Mouse (Mus musculus) embryo, embryonic 10.5 days (tissue): ENCODE data around the gene Calm1.
"Not testable (repeated sequence)": the region's sequence is repeated elsewhere in the genome, so short reads cannot be mapped to it uniquely, and the experiment has no call there.

Source experiments
- DNase-seq: peaks from one replicate; pipeline ENCODE4 v3.0.0-alpha.2; 2015; ENCODE audit warnings: low spot score

Gene Calm1

DNA sequence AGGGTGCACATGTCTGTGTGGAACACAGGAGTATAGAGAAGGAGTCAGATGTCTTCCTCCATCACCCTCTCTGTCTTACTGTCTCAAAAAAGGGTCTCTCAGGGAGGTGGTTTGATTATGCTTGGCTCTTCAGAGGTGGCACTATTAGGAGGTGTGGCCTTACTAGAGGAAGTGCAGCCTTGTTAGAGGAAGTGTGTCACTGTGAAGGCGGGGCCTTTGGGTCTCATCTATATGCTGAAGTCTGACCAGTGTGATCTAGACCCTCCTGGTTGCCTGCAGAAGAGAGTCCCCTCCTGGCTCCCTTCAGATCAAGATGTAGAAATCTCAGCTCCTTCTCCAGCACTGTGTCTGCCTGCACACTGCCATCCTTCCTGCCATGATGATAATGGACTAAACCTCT, 5.1 kb upstream of the Calm1 start:
- no peak for DNase-seq

- no peak for DNase-seq
Measured at GRCm38 (mm10) chr12:100196786-100197185, 2.4 kb upstream of the Calm1 start.

GRCm38 (mm10) chr12:100199891-100200644, 833 bp downstream of the Calm1 start:
- DNase-seq: peak; percentile 63

- peak; percentile 61 for DNase-seq
Measured at GRCm38 (mm10) chr12:100200645-100201362, 1.6 kb downstream of the Calm1 start.

DNA sequence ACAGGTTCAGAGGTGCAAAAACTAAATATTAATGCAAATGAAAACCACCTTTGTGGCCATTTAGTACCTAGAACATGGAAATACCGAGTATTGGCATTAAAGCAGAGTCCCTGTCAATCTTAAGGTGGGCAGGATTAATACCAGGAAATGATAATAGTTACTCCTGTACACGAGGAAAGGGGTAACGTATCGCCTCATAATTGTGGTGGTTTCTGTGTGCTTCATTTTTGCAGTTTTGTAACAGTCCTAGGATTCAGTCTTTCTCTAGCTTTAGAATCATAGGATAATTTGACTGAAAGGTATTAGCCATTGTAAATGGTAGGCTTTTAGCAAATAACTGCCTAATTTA, 2.1 kb downstream of the Calm1 start:
- DNase-seq: no peak

DNA sequence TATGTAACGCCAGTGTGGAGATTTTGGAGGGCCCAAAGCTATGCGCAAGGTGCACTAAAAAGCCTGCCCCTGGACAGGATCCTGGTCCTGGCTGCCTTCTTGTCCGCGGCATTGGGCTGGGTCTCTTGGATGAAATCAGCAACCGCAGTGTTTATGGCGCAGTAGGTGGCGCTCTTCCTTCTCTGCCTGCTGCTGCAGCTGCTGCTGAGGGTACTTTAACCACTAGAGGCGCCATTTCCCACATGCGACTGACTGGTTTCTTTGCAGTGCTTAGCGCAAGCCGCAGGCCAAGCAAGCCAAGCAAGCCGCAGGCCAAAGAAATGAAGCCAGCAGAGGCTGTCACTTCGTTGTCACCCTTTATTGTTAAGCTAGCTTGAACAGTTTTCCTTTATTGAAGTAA, 2.6 kb downstream of the Calm1 start:
- DNase-seq: peak; percentile 99

- no peak for DNase-seq
Measured at GRCm38 (mm10) chr12:100203759-100204158, 4.5 kb downstream of the Calm1 start.

DNA sequence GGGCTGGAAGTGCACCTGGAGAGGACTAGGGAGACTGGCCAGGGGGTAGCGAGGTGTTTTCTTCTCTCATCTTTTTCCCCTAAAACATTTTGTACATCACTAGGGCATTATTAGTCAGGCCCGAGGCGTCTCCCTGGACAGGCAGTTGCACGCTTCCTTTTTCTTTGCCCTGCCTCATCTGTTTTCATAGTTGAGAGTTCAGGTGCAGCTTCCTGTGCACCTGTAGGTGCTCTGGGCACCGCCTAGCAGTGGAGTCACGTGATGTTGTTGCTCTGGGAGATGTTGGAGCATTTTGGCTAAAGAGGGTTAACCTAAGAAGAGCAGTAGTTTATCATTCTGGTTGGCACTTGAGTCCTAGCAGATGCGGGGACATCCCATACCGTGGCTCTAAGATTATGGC, 5.9 kb downstream of the Calm1 start:
- no peak for DNase-seq

- no peak for DNase-seq
Measured at GRCm38 (mm10) chr12:100206521-100206920, 7.3 kb downstream of the Calm1 start.

DNA sequence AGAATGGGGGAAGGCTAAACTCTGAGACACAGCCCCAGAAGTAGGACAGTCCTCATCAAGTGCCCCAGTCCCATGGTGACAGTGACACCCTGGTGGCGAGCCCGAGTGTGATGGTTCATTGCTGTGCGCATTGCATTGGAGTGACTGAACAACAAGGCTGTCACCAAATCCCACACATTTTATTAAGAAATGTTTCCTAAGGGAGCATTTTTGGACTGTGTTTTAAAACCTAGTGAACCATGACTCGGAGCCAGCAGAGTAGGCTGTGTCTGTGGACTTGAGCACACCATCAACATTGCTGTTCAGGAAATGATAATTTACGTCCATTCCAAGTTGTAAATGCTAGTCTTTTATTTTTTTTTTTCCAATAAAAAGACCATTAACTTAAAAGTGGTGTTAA, 7.7 kb downstream of the Calm1 start:
- DNase-seq: no peak

- DNase-seq: no peak
Measured at GRCm38 (mm10) chr12:100209701-100210478, 10.7 kb downstream of the Calm1 start.

DNA sequence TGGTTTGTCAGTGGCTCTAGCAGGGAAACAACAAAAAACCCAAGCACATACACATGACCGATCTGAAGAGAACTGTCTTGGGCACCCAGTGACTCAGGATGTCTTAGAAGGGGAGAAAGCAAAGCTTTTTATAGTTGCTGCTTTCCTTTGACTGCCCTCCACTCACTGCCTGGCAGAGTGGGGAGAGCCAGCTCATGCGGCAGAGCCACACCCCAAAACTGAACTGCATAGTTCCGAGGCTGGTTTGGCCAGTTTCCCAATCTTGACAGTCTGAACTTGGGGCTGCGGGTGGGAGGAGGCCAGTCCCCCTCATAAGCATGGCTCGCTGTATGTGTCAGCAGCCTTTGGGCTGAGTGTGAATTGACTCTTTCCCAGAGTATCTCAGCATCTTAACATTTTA, 11.7 kb downstream of the Calm1 start:
- DNase-seq: no peak

DNA sequence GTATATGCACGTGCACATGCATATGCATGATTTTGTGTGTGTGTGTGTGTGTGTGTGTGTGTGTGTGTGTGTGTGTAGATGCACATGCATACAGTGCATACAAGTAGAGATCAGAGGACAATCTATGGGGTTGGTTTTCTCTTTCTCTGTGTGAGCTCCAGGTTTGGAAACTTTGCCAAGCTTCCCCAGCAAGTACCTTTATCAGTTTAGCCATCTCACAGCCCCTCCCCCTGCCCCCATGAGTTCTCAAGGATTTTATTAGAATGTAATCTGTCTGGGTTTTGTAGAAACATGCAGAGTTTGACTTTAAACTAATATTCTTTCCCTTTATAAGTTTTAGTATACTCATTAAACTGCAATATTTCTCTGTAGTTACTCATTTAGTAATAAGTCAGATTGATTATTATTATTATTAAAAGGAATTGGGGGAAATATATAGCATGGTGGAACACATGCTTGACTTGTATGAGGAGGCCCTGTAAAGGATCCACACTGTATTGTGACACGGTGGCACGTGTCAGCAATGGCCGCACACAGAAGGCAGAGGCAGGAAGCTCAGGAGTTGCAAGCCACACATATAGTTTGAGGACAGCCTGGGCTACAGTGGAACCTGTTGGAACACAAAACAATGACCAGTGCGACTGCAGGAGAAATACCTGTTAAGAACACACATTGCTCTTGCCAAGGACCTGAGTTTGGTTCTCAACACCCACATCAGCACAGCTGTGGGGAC, 12.4 kb downstream of the Calm1 start:
- no peak for DNase-seq

DNA sequence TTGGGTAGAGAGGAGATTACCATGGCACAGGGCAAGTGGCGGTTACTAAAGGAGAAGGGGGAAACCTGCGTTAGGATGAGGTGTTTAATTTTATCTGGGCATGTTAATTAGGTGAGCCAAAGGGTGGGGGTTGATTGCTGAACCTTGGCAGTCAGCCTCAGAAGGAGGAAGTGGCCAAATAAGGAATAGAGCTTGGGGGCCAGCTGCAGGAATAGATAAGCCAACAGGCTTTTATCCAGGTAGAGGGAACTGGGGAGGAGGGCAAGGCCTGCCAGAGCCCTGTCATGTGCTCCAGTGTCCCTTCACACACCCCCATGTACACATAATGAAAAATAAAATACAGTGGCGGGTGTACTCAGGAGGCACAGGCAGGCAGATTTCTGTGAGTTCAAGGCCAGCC, 13.2 kb downstream of the Calm1 start:
- DNase-seq: no peak

- no peak for DNase-seq
Measured at GRCm38 (mm10) chr12:100213162-100213561, 13.9 kb downstream of the Calm1 start.

DNA sequence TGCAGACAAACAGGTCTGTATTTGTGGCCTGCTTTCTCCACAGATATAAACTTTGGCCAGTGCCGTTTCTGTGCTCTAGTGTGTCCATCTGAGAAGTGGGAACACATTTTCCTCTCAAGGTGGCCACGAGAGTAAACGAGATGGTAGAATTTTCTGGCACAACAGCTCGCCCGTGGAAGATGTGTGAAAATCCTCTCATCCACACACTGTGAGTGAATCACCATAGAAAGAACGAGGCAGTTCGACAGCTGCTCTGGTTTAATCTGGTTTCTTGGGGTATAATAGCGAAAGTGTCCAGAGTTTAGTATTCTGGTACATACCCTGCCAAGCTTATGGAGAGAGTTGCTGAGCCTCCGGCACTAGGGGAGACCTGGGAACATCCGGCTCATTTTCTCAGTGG, 14.9 kb downstream of the Calm1 start:
- DNase-seq: no peak

DNA sequence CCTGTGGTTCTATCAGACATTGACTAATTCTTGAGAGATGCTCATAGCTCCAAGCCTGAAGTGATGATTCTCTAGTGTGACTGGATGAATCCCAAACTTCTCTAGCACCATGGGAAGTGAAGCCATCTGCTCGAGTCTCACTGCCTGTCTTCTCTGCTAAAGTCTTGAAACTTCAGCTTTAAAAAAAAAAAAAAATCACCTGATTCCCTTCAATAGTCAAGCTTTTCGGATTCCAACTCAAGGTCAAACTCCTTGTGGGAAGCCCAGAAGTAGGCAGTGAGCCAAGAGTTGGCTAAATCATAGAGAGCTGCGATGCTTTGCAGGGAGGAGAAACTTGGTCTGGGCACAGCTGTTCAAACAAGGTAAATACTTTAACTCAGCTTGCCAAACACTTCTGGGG, 15.5 kb downstream of the Calm1 start:
- DNase-seq: no peak

GRCm38 (mm10) chr12:100217087-100217486, 17.9 kb downstream of the Calm1 start:
- DNase-seq: not testable (repeated sequence)

DNA sequence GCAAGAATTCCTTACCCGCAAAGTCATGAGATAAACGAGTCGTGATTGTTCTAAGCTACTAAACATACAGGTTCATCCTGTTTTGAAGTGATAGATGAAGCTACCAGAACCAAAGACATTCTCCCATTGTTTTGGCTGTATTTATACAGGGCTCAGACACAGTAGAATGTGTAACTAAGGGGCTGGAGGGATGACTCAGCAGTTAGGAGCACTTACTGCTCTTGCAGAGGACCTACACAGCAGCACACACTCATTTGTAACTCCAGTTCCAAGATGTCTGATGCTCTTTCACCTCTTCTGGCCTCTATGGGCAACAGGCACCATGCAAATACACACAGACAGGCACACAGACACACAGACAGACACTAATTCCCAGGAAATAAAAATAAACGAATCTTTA, 20.8 kb downstream of the Calm1 start:
- no peak for DNase-seq

- peak; percentile 41 for DNase-seq
Measured at GRCm38 (mm10) chr12:100221608-100222321, 22.5 kb downstream of the Calm1 start.

DNA sequence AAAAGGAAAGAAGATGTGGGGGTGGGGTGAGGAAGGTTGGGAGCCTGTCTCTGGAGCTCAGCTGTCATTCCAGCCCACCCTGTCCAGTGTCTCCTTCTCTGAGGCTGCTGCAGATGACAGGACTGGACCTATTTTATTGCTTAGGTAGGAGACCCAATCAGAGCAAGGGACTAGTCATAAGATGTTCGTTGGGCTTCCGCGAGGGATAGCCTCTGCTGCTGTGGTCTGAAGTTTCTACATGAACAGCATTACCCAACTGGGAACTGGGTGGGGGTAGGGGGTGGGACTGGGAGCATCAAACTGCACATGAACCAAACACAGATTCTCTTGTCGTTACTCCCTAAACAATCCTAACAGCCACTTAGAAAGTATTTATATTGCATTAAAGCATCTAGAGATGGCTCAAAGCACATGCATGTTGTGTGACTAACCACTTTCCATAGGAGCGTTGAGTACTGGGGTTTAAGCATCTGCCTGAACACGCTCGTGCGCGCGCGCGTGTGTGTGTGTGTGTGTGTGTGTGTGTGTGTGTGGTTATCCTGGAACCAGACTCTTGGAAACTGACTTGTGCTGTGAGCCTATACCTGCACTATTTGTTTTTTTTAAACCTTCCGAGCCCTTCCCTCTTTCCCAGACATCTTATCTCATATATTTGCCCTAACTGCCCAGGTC, 23.2 kb downstream of the Calm1 start:
- no peak for DNase-seq
